18 mouse cellular contexts compared by ENCODE assay signal in genomic region chr1:23536621-23537020, GRCm38 (mm10).
"Had no signal": no experiment of that assay in that cellular context is flagged by ENCODE, and none has a peak within 500 bp of the region (broad histone marks: within the 10 kb centered on the region; RNA-seq: fewer than 3 reads in every experiment).

No protein-coding gene starts in this region.

- H3K27ac ChIP-seq: limb, embryonic 12.5 days; liver, embryonic 13.5 days; lung, embryonic 15.5 days; macrophage; stomach, embryonic 15.5 days had no signal

- H3K36me3 ChIP-seq: limb, embryonic 12.5 days; liver, embryonic 13.5 days; lung, embryonic 15.5 days; stomach, embryonic 15.5 days had no signal

- ATAC-seq: liver, postnatal 0 days had no signal

- H3K9ac ChIP-seq: limb, embryonic 12.5 days; liver, embryonic 13.5 days; liver, postnatal 0 days; lung, embryonic 15.5 days; stomach, embryonic 15.5 days had no signal

- H3K27me3 ChIP-seq: limb, embryonic 12.5 days; liver, embryonic 13.5 days; lung, embryonic 15.5 days; megakaryocyte, embryonic 14.5 days; stomach, embryonic 15.5 days had no signal

- DNase-seq: kidney, adult 8-10 months; kidney, postnatal 25 days; layer of hippocampus, adult 9-11 months; liver; liver, embryonic 13.5 days; liver, postnatal 0 days; lung, postnatal 14 days; retina, postnatal 1 day; right cerebral cortex, postnatal 4 days; spleen, adult 18-20 months; thymus, adult 2 months; thymus, postnatal 36 days had no signal

- H3K4me2 ChIP-seq: limb, embryonic 12.5 days; liver, embryonic 13.5 days; lung, embryonic 15.5 days; midbrain, embryonic 11.5 days; stomach, embryonic 15.5 days had no signal

- H3K9me3 ChIP-seq: limb, embryonic 12.5 days; liver, embryonic 13.5 days; lung, embryonic 15.5 days; stomach, embryonic 15.5 days had no signal

- H3K4me1 ChIP-seq: limb, embryonic 12.5 days; liver, embryonic 13.5 days; lung, embryonic 15.5 days; megakaryocyte, embryonic 14.5 days; stomach, embryonic 15.5 days had no signal

- H3K4me3 ChIP-seq: limb, embryonic 12.5 days; liver, embryonic 13.5 days; lung, embryonic 15.5 days; megakaryocyte, embryonic 14.5 days; stomach, embryonic 15.5 days had no signal
